Mouse (Mus musculus) heart, adult 2 months (tissue): ENCODE results near the gene Adgrv1.

Experiments
- CTCF ChIP-seq: fragments of 200-600 bp; IDR thresholded peaks from 2 replicates; pipeline ENCODE4 v1.8.1; 2022; ENCODE audit warnings: antibody characterized with exemption, mild to moderate bottlenecking, moderate library complexity
- EP300 ChIP-seq: fragments of 200-500 bp; IDR thresholded peaks from 2 replicates; pipeline ENCODE4 v1.6.1; 2011; ENCODE audit warnings: low read depth, low read length, control low read depth; ENCODE audit not compliant: insufficient read depth
- POLR2A ChIP-seq: fragments of 200-500 bp; IDR thresholded peaks from 2 replicates; pipeline ENCODE4 v1.6.1; 2011; ENCODE audit warnings: mild to moderate bottlenecking, low read depth, low read length, control low read depth; ENCODE audit not compliant: insufficient read depth

DNA sequence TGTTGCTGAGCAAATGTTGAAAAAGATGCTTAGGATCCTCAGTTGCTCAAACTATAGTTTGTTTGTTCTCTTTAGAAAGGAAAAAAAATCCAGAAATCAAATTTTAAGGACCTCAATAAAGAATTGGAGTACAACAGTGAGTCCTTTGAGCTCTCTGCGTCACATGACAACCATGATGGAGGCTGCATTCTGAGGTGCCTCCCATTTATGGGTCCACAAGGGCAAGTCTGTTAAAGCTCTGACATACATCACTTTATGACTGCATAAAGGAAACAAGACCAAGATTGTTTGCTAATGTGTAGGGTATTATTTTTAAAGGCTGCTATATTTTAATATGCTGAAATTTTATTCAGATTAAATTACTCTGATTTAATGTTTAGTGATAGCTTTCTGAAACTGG, 410.6 kb downstream of the Adgrv1 start:
- TF ChIP-seq POLR2A (no peak), EP300 (no peak), CTCF (no peak)
